ENCODE assay signal across 8 mouse cellular contexts in the genomic region with DNA sequence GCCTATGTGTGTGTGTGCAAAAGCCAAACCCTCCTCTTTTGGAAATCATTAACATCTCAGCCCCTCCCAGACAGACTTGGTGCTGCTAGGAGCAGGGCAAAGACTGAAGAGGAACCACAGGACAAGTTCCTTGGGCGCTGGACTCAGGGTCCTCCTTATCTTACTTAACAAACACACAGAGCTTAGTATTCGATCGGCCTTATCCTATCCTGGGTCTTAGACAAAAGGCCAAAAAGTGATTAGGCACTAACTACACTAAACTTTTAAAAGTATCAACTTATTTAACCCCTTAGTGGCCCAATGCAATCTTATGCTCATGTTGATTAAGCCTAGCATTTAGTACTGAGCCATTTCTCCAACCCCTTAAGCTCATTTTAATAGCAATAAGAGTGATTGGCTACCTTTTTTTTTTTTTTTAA. TPM values are rescaled to one million over a fixed set of nuclear protein-coding genes. Genes with fewer than 3 reads are reported as not detected.
DNase-seq lines count a peak whose midpoint lies in the region; ATAC-seq and TF ChIP-seq lines count a peak whose summit lies in the region.

No protein-coding gene starts in this region.

- 25% methylated on average over 3 of the region's 3 CpGs for WGBS in limb, embryonic 10.5 days

- TF ChIP-seq CTCF in MEL (IDR thresholded peaks at IDR 0.05 in 2 of 3, conservative IDR thresholded peaks at IDR 0.05 in 1 of 3; ENCODE audit: control insufficient read depth in 1 of 3, insufficient read depth in 1 of 3, low read depth in 2 of 3, low read length in 3 of 3, poor library complexity in 1 of 3, severe bottlenecking in 1 of 3), result no peak

- no peak for TF ChIP-seq RAD21 in MEL (IDR thresholded peaks at IDR 0.05; ENCODE audit: low read depth, low read length)

- peak in 1 of 2 experiments; percentile 63; a peak in 1 of 4 replicates for TF ChIP-seq POLR2A in MEL (IDR thresholded peaks at IDR 0.05; ENCODE audit: control insufficient read depth in 1 of 2, insufficient read depth in 1 of 2, low read depth in 1 of 2, low read length in 2 of 2, poor library complexity in 1 of 2)

- H3K36me3 ChIP-seq in MEL (ENCODE audit: control insufficient read depth in 1 of 2, insufficient read depth in 2 of 2, low read length in 2 of 2), result peaks cover 0 to 29% of the 10 kb centered on the region in 2 experiments; a peak in 2 of 4 replicates
- H3K36me3 ChIP-seq in limb, embryonic 10.5 days, result peaks cover 7% of the 10 kb centered on the region; the same call in 1 of the 2 replicates

- DNase-seq in 416B (ENCODE audit: low read depth), result peak; percentile 91
- DNase-seq in MEL (ENCODE audit: low read depth, low spot score), result peak; percentile 94
- peak; percentile 58 for DNase-seq in forelimb bud, embryonic 11.5 days (ENCODE audit: low read depth, low spot score)
- no peak for DNase-seq in limb, embryonic 10.5 days (ENCODE audit: low spot score)
- no peak for DNase-seq in left cerebral cortex, postnatal 4 days
- no peak for DNase-seq in gastrocnemius, adult 18-20 months (ENCODE audit: low spot score)

- H3K27ac ChIP-seq in MEL (ENCODE audit: control insufficient read depth, low read depth, low read length), result peak overlapping the region; percentile 90
- peak overlapping the region; percentile 96 for H3K27ac ChIP-seq in limb, embryonic 10.5 days

- peaks cover 18% of the 10 kb centered on the region for H3K79me2 ChIP-seq in MEL (ENCODE audit: control insufficient read depth, insufficient read depth, low read length, poor library complexity)

- peaks cover 0 to 47% of the 10 kb centered on the region in 2 experiments; a peak in 3 of 4 replicates for H3K4me1 ChIP-seq in MEL (ENCODE audit: control insufficient read depth in 1 of 2, insufficient read depth in 2 of 2, low read length in 2 of 2)
- peaks cover 69% of the 10 kb centered on the region for H3K4me1 ChIP-seq in limb, embryonic 10.5 days

- TF ChIP-seq EP300 in MEL (IDR thresholded peaks at IDR 0.05; ENCODE audit: low read depth in 1 of 2, low read length in 2 of 2), result peak; percentile 88 to 91

- H3K4me3 ChIP-seq in MEL (ENCODE audit: control insufficient read depth in 1 of 2, insufficient read depth in 1 of 2, low read depth in 2 of 2, low read length in 2 of 2), result peak overlapping the region; percentile 36 to 50
- peak overlapping the region; percentile 91 for H3K4me3 ChIP-seq in limb, embryonic 10.5 days

- ATAC-seq in monocyte, adult 5-6 weeks (replicated peaks; ENCODE audit: insufficient number of reproducible peaks, low FRiP score, low TSS enrichment, poor library complexity, severe bottlenecking), result 0 out of 2 replicates have a peak, but pooled peaks have one; percentile 19
- ATAC-seq in cerebellum, adult (ENCODE audit: insufficient number of reproducible peaks, low FRiP score, low TSS enrichment), result no peak

- intact Hi-C loops in left cerebral cortex, postnatal 4 days (cut with DNase I), result no loop called here

- H3K27me3 ChIP-seq in MEL (ENCODE audit: control insufficient read depth in 1 of 2, insufficient read depth in 2 of 2, low read length in 2 of 2), result no peaks in the 10 kb centered on the region
- no peaks in the 10 kb centered on the region for H3K27me3 ChIP-seq in limb, embryonic 10.5 days (ENCODE audit: low read depth, poor library complexity, severe bottlenecking)

- H3K9ac ChIP-seq in MEL (ENCODE audit: control insufficient read depth, low read depth, low read length, poor library complexity, severe bottlenecking), result peak overlapping the region; percentile 73

- H3K9me3 ChIP-seq in MEL (replicated peaks; ENCODE audit: insufficient read depth, low read length), result no peaks in the 10 kb centered on the region
- H3K9me3 ChIP-seq in limb, embryonic 10.5 days (replicated peaks), result no peaks in the 10 kb centered on the region

TF ChIP-seq in MEL, 35 proteins besides CTCF, POLR2A, EP300 and RAD21:
- TF ChIP-seq MYC (IDR thresholded peaks at IDR 0.05; ENCODE audit: low read depth, low read length) (peak; percentile 74; the same call in 1 of the 2 replicates), TAL1 (IDR thresholded peaks at IDR 0.05; ENCODE audit: low read length) (peak; percentile 59), E2F4 (IDR thresholded peaks at IDR 0.05; ENCODE audit: borderline replicate concordance, low read depth, low read length) (no peak), TBP (IDR thresholded peaks at IDR 0.05; ENCODE audit: low read depth, low read length) (peak; percentile 72), HCFC1 (IDR thresholded peaks at IDR 0.05; ENCODE audit: low read depth, low read length) (peak; percentile 43; the same call in 1 of the 2 replicates), ZMIZ1 (IDR thresholded peaks at IDR 0.05; ENCODE audit: low read depth, low read length) (0 out of 2 replicates have a peak, but pooled peaks have one; percentile 23), GATA1 (IDR thresholded peaks at IDR 0.05; ENCODE audit: low read depth, low read length) (peak; percentile 91), USF2 (IDR thresholded peaks at IDR 0.05; ENCODE audit: borderline replicate concordance in 1 of 2, insufficient read depth in 1 of 2, low read depth in 1 of 2, low read length in 2 of 2) (no peak), TCF12 (IDR thresholded peaks at IDR 0.05; ENCODE audit: low read depth, low read length) (peak; percentile 82), MYB (IDR thresholded peaks at IDR 0.05; ENCODE audit: low read depth, low read length) (no peak), MAZ (IDR thresholded peaks at IDR 0.05; ENCODE audit: low read depth, low read length) (peak; percentile 91), POLR2AphosphoS2 (IDR thresholded peaks at IDR 0.05; ENCODE audit: low read length) (0 out of 2 replicates have a peak, but pooled peaks have one; percentile 26), RCOR1 (IDR thresholded peaks at IDR 0.05; ENCODE audit: low read depth, low read length) (peak; percentile 78), ETS1 (IDR thresholded peaks at IDR 0.05; ENCODE audit: low read depth, low read length) (peak; percentile 73), JUND (IDR thresholded peaks at IDR 0.05; ENCODE audit: low read depth, low read length) (no peak), MAX (IDR thresholded peaks at IDR 0.05; ENCODE audit: low read length) (0 out of 2 replicates have a peak, but pooled peaks have one; percentile 9), MXI1 (IDR thresholded peaks at IDR 0.05; ENCODE audit: low read depth, low read length) (no peak), ZNF384 (IDR thresholded peaks at IDR 0.05; ENCODE audit: low read depth, low read length) (peak; percentile 82), ELF1 (IDR thresholded peaks at IDR 0.05; ENCODE audit: low read depth, low read length) (no peak), SIN3A (IDR thresholded peaks at IDR 0.05; ENCODE audit: low read length) (peak; percentile 93), CHD1 (IDR thresholded peaks at IDR 0.05; ENCODE audit: low read depth, low read length) (peak; percentile 85; the same call in 1 of the 2 replicates)

RNA-seq across cellular contexts. Expression of a gene that starts 3.8 kb away (rescaled TPM):
- total RNA-seq in MEL (2012; rRNA removed), result 59.8 and 102 TPM in 2 replicates
- 100 to 1,000 TPM in 1 of 2 experiments, not detected in 1; 486 TPM for polyA plus RNA-seq in MEL (2012; ENCODE audit: insufficient read depth in 1 of 2, insufficient read length in 2 of 2, low read depth in 1 of 2, low replicate concordance in 2 of 2, missing spikeins in 1 of 2)
- polyA plus RNA-seq in limb, embryonic 10.5 days (2016; fragmentation: Nextera tagmentation; extraction: Ambion mirVana), result 132 and 178 TPM in 2 replicates
- 3.7 to 18.6 TPM (median 15.7 TPM) in 3 replicates for total RNA-seq in monocyte, adult 5-6 weeks (2017)
- 10 to 100 TPM; 25.6 to 27.6 TPM for total RNA-seq in left cerebral cortex, postnatal 4 days (2021)
- 10 to 100 TPM; 16.0 to 28.5 TPM for total RNA-seq in gastrocnemius, adult 18-20 months (2021)

RNA-seq across cellular contexts. Expression of a gene that starts 14.1 kb away (rescaled TPM):
- total RNA-seq in MEL (2012; rRNA removed), result not detected in 2 replicates
- under 1 TPM in 1 of 2 experiments, not detected in 1; 0.17 TPM for polyA plus RNA-seq in MEL (2012; ENCODE audit: insufficient read depth in 1 of 2, insufficient read length in 2 of 2, low read depth in 1 of 2, low replicate concordance in 2 of 2, missing spikeins in 1 of 2)
- polyA plus RNA-seq in limb, embryonic 10.5 days (2016; fragmentation: Nextera tagmentation; extraction: Ambion mirVana), result 11.2 and 18.4 TPM in 2 replicates
- not detected in 3 replicates for total RNA-seq in monocyte, adult 5-6 weeks (2017)
- 1 to 10 TPM; 1.7 to 1.9 TPM for total RNA-seq in left cerebral cortex, postnatal 4 days (2021)
- 1 to 10 TPM; 2.6 to 3.5 TPM for total RNA-seq in gastrocnemius, adult 18-20 months (2021)

RNA-seq across cellular contexts. Expression of a gene that starts 53.0 kb away (rescaled TPM):
- total RNA-seq in MEL (2012; rRNA removed), result 1.6 and 2.7 TPM in 2 replicates
- 1 to 10 TPM in 1 of 2 experiments, not detected in 1; 3.0 TPM for polyA plus RNA-seq in MEL (2012; ENCODE audit: insufficient read depth in 1 of 2, insufficient read length in 2 of 2, low read depth in 1 of 2, low replicate concordance in 2 of 2, missing spikeins in 1 of 2)
- polyA plus RNA-seq in limb, embryonic 10.5 days (2016; fragmentation: Nextera tagmentation; extraction: Ambion mirVana), result 38.0 and 43.9 TPM in 2 replicates
- total RNA-seq in monocyte, adult 5-6 weeks (2017), result 10.0 to 12.9 TPM (median 10.6 TPM) in 3 replicates
- 10 to 100 TPM; 30.4 to 32.5 TPM for total RNA-seq in left cerebral cortex, postnatal 4 days (2021)
- 10 to 100 TPM; 11.3 to 12.7 TPM for total RNA-seq in gastrocnemius, adult 18-20 months (2021)

Comparison
In these comparisons a context has a peak if more than half of its experiments do, and no peak if none do; other contexts are left out.
1. DNase-seq: peak in 416B (single experiment), MEL (single experiment) and forelimb bud, embryonic 11.5 days (single experiment); none in limb, embryonic 10.5 days (single experiment), left cerebral cortex, postnatal 4 days (single experiment) and gastrocnemius, adult 18-20 months (single experiment).